Mouse (Mus musculus): ENCODE data around the gene Casp7. TPM values are rescaled to one million over a fixed set of nuclear protein-coding genes. Genes with fewer than 3 reads are reported as not detected.

The Casp7 gene
- polyA plus RNA-seq, 1 experiment = 12.2 TPM

DNA sequence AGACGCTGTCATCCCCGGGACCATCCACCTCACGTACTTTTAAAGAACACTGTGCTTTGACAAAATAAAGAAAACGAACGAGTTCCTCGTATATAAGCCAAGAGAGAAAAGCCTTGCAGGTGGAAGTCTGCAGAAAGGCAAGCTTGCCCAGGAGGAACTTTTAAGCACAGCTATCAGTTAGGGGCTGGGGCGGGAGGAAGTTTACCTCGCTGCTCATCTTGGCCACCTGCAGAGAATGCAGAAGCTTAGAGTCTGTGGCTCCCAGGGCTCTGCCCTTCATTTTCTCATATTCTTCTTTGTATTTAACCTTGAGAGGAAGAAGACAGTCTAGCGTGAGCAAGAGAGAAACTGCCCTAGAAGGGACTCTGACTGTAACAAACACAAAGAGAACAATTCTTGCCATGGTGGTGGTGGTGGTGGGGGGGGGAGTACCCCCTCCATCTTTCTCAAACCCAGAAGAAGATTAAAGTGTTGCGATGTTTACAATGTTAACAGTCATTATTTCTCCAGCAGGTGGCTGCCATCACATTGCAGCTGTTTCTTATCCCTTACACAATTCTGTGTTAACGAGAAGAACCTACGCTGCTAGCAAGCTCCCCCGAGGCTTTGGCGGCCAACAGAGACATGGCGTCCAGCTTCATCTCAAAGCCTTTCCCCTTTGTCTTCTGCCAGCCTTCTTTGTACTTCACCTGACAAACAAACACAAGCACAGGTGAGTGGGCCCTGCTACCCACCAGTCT, 33.0 kb upstream of the Casp7 start:
- Histone ChIP-seq H3K4me3 (replicated peaks; ENCODE audit: control insufficient read depth, low read depth, low read length) (no peak overlapping the region), H3K4me1 (ENCODE audit: control insufficient read depth, insufficient read depth, low read length) (no peaks in the 10 kb centered on the region), H3K27ac (ENCODE audit: control insufficient read depth, insufficient read depth, low read depth, low read length, poor library complexity) (no peak overlapping the region)
- TF ChIP-seq CTCF (IDR thresholded peaks at IDR 0.05; ENCODE audit: control insufficient read depth, insufficient read depth, low read length) = no peak
- TF ChIP-seq POLR2A (IDR thresholded peaks at IDR 0.05; ENCODE audit: borderline replicate concordance, control insufficient read depth, low read depth, low read length) = no peak
- WGBS = 55% methylated on average over 15 of the region's 15 CpGs

DNA sequence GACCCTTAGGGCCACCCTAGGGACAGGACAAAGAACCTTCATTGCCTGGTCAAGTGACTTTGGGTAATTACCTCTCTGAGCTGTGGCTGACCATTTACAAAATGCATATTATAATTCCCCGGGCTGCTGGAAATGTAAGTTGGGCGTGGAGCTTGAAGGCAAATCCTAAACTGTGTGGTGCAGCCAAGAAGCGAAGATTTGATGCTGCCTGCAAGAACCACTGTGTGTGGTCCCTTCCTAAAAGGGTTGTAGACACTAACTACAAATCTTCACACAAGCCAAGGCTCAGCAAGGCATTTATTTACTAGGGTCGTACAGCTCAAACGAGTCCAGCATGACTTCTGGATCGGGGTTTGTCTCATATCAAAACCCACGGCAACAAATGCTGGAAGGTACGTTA, 32.4 kb upstream of the Casp7 start:
- no peak overlapping the region for H3K4me3 ChIP-seq (replicated peaks; ENCODE audit: control insufficient read depth, low read depth, low read length)
- no peak overlapping the region for H3K27ac ChIP-seq (ENCODE audit: control insufficient read depth, insufficient read depth, low read depth, low read length, poor library complexity)
- TF ChIP-seq CTCF (IDR thresholded peaks at IDR 0.05; ENCODE audit: control insufficient read depth, insufficient read depth, low read length) (no peak), POLR2A (IDR thresholded peaks at IDR 0.05; ENCODE audit: borderline replicate concordance, control insufficient read depth, low read depth, low read length) (no peak)
- WGBS = 87% methylated on average over 8 of the region's 8 CpGs
- H3K4me1 ChIP-seq (ENCODE audit: control insufficient read depth, insufficient read depth, low read length) = no peaks in the 10 kb centered on the region

DNA sequence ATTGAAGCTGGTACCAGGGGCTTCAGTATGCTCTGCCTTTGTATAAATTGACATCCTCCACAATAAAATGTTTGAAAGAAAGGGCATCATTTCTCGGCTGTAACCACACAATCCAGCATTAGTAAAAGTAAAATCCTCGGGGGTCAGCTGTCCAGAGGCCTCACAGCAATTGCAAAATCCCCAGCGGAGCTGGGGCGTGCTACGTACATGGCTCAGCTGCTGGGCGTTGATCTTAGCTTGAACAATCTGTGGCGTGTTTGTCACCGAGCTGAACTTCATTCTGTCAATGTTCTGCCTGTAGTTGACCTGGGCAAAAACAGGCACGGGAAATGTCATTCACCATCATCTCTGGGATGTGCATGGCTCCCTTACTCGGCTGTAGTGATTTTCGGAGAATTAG, 30.8 kb upstream of the Casp7 start:
- Histone ChIP-seq H3K4me1 (ENCODE audit: control insufficient read depth, insufficient read depth, low read length) (no peaks in the 10 kb centered on the region), H3K27ac (ENCODE audit: control insufficient read depth, insufficient read depth, low read depth, low read length, poor library complexity) (no peak overlapping the region), H3K4me3 (replicated peaks; ENCODE audit: control insufficient read depth, low read depth, low read length) (no peak overlapping the region)
- 82% methylated on average over 11 of the region's 11 CpGs for WGBS
- no peak for TF ChIP-seq CTCF (IDR thresholded peaks at IDR 0.05; ENCODE audit: control insufficient read depth, insufficient read depth, low read length)
- TF ChIP-seq POLR2A (IDR thresholded peaks at IDR 0.05; ENCODE audit: borderline replicate concordance, control insufficient read depth, low read depth, low read length) = no peak

DNA sequence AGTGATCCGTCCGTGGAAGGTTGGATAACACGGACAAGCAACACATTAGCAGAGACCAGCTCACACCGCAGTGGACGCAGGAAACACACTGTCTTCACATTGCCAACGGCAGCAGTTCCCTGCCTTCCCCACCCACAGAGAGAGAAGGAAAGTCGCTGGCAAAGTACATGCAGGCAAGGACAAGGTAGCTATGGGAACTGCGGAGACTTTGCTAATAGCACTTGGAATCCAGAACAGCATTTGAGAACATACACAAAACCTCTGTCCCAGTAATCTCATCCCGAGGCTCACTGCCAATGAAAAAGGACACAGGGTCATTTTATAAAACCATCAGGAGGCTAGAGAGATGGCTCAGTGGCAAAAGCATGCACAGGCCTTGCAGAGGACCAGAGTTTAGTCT, 30.3 kb upstream of the Casp7 start:
- Histone ChIP-seq H3K27ac (ENCODE audit: control insufficient read depth, insufficient read depth, low read depth, low read length, poor library complexity) (no peak overlapping the region), H3K4me3 (replicated peaks; ENCODE audit: control insufficient read depth, low read depth, low read length) (no peak overlapping the region), H3K4me1 (ENCODE audit: control insufficient read depth, insufficient read depth, low read length) (no peaks in the 10 kb centered on the region)
- TF ChIP-seq POLR2A (IDR thresholded peaks at IDR 0.05; ENCODE audit: borderline replicate concordance, control insufficient read depth, low read depth, low read length) (no peak), CTCF (IDR thresholded peaks at IDR 0.05; ENCODE audit: control insufficient read depth, insufficient read depth, low read length) (no peak)
- WGBS = 86% methylated on average over 9 of the region's 9 CpGs

DNA sequence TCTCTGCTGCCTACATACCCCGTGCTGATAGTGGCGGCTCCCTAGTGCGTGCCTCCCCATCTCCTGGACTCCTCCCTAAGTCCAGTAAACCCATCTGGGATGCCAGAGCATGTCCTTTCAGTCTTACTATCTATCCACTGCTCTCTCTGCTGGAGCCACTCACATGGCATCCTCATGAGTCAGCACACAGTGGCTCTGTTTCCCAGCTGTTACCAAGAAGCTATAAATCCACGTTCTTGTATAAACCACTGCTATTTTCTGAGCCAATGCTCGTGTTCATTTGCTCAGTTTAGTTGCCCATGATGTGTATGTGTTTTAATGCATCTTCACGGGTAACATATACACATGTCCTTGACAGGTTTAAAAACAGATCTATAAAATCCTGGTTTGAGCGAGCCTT, 29.2 kb upstream of the Casp7 start:
- Histone ChIP-seq H3K27ac (ENCODE audit: control insufficient read depth, insufficient read depth, low read depth, low read length, poor library complexity) (no peak overlapping the region), H3K4me3 (replicated peaks; ENCODE audit: control insufficient read depth, low read depth, low read length) (no peak overlapping the region), H3K4me1 (ENCODE audit: control insufficient read depth, insufficient read depth, low read length) (no peaks in the 10 kb centered on the region)
- 63% methylated on average over 7 of the region's 7 CpGs for WGBS
- TF ChIP-seq CTCF (IDR thresholded peaks at IDR 0.05; ENCODE audit: control insufficient read depth, insufficient read depth, low read length) (no peak), POLR2A (IDR thresholded peaks at IDR 0.05; ENCODE audit: borderline replicate concordance, control insufficient read depth, low read depth, low read length) (no peak)

DNA sequence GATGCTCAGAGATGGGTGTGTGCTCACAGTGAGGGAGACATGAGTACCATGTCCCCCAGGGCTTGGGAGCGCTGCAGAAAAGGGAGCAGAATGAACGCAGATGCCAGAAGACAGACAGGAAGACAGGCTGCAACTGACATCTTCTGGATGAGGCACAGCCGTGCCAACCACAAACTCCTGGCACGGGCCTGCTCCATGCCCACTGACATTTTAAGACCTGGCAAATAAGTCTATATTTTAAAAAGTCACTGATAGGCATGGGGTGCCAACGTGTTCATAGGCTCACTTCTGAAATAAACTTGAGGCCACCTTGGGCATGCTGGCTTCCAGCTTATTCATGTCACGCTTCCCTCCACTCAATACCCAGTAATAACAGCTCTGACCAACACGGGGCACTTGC, 28.0 kb upstream of the Casp7 start:
- no peak overlapping the region for H3K27ac ChIP-seq (ENCODE audit: control insufficient read depth, insufficient read depth, low read depth, low read length, poor library complexity)
- 23% methylated on average over 7 of the region's 7 CpGs for WGBS
- H3K4me1 ChIP-seq (ENCODE audit: control insufficient read depth, insufficient read depth, low read length) = no peaks in the 10 kb centered on the region
- H3K4me3 ChIP-seq (replicated peaks; ENCODE audit: control insufficient read depth, low read depth, low read length) = no peak overlapping the region
- TF ChIP-seq POLR2A (IDR thresholded peaks at IDR 0.05; ENCODE audit: borderline replicate concordance, control insufficient read depth, low read depth, low read length) (no peak), CTCF (IDR thresholded peaks at IDR 0.05; ENCODE audit: control insufficient read depth, insufficient read depth, low read length) (no peak)

DNA sequence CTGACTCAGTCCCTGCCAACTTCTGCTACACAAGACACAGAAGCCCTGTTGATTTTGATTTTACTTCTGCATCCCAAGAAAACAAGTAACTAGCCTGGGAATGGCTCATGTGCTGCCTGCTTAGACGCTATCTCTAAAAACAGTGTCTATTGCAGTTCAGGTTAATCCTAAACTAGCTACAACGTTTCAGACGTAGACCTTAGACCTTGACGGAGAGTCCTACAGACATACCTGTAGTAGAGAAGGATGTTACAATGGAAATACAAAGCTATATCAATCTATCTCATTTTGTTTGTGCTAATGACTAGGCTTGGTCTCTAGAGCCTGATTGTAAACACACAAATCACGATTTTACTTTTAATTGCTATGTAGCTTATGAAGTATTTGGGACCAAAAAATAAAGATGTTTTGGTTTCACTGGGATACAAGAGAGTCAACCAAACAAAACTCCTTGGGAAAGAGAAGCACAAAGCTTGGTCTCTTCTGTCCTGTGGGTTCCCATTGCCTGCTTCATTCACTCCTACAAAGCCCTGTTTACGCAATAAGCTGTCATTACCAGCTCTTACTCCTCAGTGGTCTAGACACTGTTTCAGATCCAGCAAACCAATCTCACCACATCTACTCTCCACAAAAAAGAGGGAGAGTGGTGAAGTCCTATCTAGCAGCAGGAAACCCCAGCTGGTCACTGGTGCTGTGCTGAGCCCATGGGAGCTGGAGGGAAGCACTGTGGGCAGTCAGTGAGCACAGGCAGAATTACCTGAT, 26.4 kb upstream of the Casp7 start:
- no peak overlapping the region for H3K27ac ChIP-seq (ENCODE audit: control insufficient read depth, insufficient read depth, low read depth, low read length, poor library complexity)
- no peak overlapping the region for H3K4me3 ChIP-seq (replicated peaks; ENCODE audit: control insufficient read depth, low read depth, low read length)
- no peaks in the 10 kb centered on the region for H3K4me1 ChIP-seq (ENCODE audit: control insufficient read depth, insufficient read depth, low read length)
- no peak for TF ChIP-seq POLR2A (IDR thresholded peaks at IDR 0.05; ENCODE audit: borderline replicate concordance, control insufficient read depth, low read depth, low read length)
- no peak for TF ChIP-seq CTCF (IDR thresholded peaks at IDR 0.05; ENCODE audit: control insufficient read depth, insufficient read depth, low read length)
- 41% methylated on average over 6 of the region's 6 CpGs for WGBS

DNA sequence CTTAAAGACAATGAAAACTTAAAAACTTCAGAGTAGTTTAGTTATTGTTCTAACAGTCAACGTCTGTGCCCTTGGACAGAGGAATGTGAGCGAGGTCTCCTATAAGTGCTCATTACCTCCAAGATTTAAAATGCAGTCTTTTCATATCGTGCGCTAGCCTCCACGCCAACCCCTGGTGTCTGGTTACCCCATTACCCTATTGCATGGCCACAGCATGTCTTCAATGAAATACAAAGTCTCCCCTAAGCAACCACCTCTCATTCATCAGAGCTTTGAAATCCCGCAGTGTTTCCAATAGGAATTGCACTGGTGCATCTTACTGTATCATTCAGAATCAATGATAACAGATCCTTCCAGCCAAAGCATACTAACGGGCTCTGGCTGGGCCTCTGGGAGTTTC, 24.7 kb upstream of the Casp7 start:
- Histone ChIP-seq H3K4me1 (ENCODE audit: control insufficient read depth, insufficient read depth, low read length) (no peaks in the 10 kb centered on the region; the same call in 1 of the 2 replicates), H3K4me3 (replicated peaks; ENCODE audit: control insufficient read depth, low read depth, low read length) (no peak overlapping the region), H3K27ac (ENCODE audit: control insufficient read depth, insufficient read depth, low read depth, low read length, poor library complexity) (no peak overlapping the region)
- 87% methylated on average over 7 of the region's 7 CpGs for WGBS
- no peak for TF ChIP-seq CTCF (IDR thresholded peaks at IDR 0.05; ENCODE audit: control insufficient read depth, insufficient read depth, low read length)
- no peak for TF ChIP-seq POLR2A (IDR thresholded peaks at IDR 0.05; ENCODE audit: borderline replicate concordance, control insufficient read depth, low read depth, low read length)
